Mouse (Mus musculus) lung, embryonic 15.5 days (tissue): ENCODE measurements at regions not wholly inside any gene's neighbourhood (a gene's known extent, or its start where the extent isn't known, plus 50 kb on each side); places are given as distances from the start of the nearest gene placed in this dataset.

Experiments
- ATAC-seq: fragments of 200-750 bp; cut with Nextera tagmentation; 2 replicates; pipeline ENCODE4 v1.8.0; 2017; ENCODE audit warnings: moderate number of reproducible peaks, borderline replicate concordance; ENCODE audit not compliant: low FRiP score, low TSS enrichment; ENCODE audit errors: extremely low read depth
- H3K27ac ChIP-seq: fragments of 300-500 bp; sonication (generic); 2 replicates; pipeline ENCODE4 v1.5.1; 2015; ENCODE audit warnings: moderate library complexity, mild to moderate bottlenecking, inconsistent platforms
- H3K27me3 ChIP-seq: fragments of 300-500 bp; sonication (generic); 2 replicates; pipeline ENCODE4 v1.6.1; 2015; ENCODE audit warnings: inconsistent platforms
- H3K36me3 ChIP-seq: fragments of 300-500 bp; sonication (generic); 2 replicates; pipeline ENCODE4 v1.6.1; 2015; ENCODE audit warnings: inconsistent platforms
- H3K4me1 ChIP-seq: fragments of 300-500 bp; sonication (generic); 2 replicates; pipeline ENCODE4 v1.6.1; 2015; ENCODE audit warnings: inconsistent platforms
- H3K4me2 ChIP-seq: fragments of 300-500 bp; sonication (generic); 2 replicates; pipeline ENCODE4 v1.6.1; 2015; ENCODE audit warnings: inconsistent platforms, mild to moderate bottlenecking, moderate library complexity
- H3K4me3 ChIP-seq: fragments of 300-500 bp; sonication (generic); 2 replicates; pipeline ENCODE4 v1.5.1; 2015; ENCODE audit warnings: mild to moderate bottlenecking, inconsistent platforms
- H3K9ac ChIP-seq: fragments of 300-500 bp; sonication (generic); 2 replicates; pipeline ENCODE4 v1.6.1; 2015; ENCODE audit warnings: inconsistent platforms
- H3K9me3 ChIP-seq: fragments of 300-500 bp; sonication (generic); 2 replicates; pipeline ENCODE4 v1.6.1; 2016; ENCODE audit warnings: inconsistent platforms
- WGBS: fragments of 180-500 bp; shearing (Covaris S2); methylation state at CpG from one replicate; pipeline ENCODE4 v1.1.7; 2015; 5-methylcytosine and 5-hydroxymethylcytosine counted together

DNA sequence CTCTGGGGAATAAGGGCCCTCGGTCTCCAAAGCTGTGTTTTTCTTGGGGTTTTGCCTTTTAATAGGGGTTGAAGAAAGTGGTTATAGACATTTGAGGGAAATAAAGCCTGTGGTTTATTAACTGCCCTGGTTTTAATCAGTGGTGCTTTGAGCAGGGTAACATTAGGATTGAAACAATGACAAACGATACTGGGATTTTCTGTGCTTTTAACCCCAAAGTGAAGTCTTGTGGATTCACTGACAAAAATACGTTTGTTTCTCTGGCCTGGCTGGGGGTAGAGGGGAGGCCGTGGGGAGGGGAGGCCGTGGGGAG is 157.0 kb downstream of the Gas1 start:
- Histone ChIP-seq H3K4me1 (peaks cover 10% of the 10 kb centered on the region; the same call in 1 of the 2 replicates), H3K4me2 (no peak overlapping the region), H3K4me3 (no peak overlapping the region), H3K27ac (no peak overlapping the region; the same call in 1 of the 2 replicates), H3K36me3 (no peaks in the 10 kb centered on the region), H3K9me3 (no peaks in the 10 kb centered on the region), H3K9ac (no peak overlapping the region), H3K27me3 (no peaks in the 10 kb centered on the region)
- WGBS, result 40% methylated on average over 5 of the region's 5 CpGs
- ATAC-seq, result no peak

DNA sequence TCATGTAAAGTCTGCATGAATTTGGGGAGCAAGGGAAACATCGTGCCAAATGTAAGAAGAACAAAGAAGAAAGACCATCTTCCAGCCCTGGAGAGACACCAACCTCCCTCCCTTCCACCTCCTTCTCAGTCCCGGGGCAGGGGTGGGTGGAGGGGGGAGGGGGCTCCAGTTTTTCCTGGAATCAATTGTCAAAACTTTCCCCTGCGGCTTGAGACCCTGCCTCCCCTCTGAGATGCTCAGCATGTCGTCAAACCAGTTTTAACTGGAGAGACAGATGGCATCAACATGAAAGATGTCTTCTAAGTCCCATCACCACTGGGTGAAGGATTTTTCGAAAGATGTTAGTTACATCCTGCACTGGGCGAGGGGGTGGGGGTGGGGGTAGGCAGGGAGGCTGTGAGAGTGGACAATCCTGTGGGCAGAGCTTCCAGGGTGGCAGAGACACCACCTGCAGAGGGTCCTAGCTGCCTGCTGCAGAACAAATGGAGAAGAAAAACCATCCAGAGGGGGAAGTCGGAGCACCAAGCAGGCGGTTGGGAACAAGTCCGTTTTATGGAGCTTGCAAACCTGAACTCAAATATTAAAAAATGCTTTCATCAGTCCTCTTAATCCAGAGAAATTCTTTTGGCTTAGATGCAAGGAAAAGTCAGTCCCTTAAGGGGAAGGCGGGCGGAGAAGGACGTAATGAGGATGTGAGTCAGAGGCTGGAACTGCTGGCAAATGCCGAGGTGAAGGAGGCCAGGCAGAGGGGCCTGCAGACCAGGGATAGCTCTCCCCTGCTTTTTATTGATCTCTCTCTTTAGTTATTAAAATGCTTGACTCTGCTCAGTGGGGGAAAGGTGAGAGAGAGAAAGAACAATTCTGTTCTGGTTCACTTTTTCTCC is 157.6 kb downstream of the Gas1 start:
- ATAC-seq, result no peak
- H3K27ac ChIP-seq, result no peak overlapping the region; the same call in 1 of the 2 replicates
- H3K4me2 ChIP-seq, result no peak overlapping the region
- H3K27me3 ChIP-seq, result no peaks in the 10 kb centered on the region
- H3K9me3 ChIP-seq, result no peaks in the 10 kb centered on the region
- no peak overlapping the region for H3K9ac ChIP-seq
- 19% methylated on average over 13 of the region's 13 CpGs for WGBS
- no peak overlapping the region for H3K4me3 ChIP-seq
- H3K4me1 ChIP-seq, result peaks cover 10% of the 10 kb centered on the region; the same call in 1 of the 2 replicates
- no peaks in the 10 kb centered on the region for H3K36me3 ChIP-seq

DNA sequence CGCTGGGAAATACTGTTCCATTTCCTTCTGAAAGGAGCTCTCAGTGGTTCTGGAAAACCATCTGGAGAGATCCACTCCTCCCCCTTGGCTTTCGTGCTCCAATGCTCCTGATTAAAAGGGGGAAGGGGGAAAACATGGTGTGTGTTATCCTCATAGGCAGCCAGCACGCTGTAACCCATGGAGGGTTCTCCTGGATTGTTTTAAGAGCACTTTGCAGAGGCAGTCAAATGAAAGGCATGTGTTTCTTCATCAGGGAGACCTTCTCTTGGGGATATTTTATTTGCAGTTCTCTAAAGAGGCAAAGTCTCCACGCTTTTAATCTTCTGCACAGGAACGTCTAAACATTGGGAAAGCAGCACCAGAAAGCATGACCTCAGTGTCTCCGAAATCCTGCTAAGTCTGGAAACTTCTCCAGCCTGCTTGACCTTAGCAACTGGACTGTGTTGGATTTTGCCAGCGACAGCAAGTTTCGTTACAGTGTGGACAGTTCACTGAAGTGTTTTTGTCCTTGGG is 161.3 kb downstream of the Gas1 start:
- Histone ChIP-seq H3K4me3 (no peak overlapping the region), H3K27me3 (no peaks in the 10 kb centered on the region), H3K27ac (no peak overlapping the region), H3K4me2 (no peak overlapping the region), H3K4me1 (peaks cover 16% of the 10 kb centered on the region; the same call in 1 of the 2 replicates), H3K9ac (no peak overlapping the region), H3K9me3 (no peaks in the 10 kb centered on the region), H3K36me3 (no peaks in the 10 kb centered on the region)
- ATAC-seq, result no peak
- WGBS, result 40% methylated on average over 8 of the region's 8 CpGs

DNA sequence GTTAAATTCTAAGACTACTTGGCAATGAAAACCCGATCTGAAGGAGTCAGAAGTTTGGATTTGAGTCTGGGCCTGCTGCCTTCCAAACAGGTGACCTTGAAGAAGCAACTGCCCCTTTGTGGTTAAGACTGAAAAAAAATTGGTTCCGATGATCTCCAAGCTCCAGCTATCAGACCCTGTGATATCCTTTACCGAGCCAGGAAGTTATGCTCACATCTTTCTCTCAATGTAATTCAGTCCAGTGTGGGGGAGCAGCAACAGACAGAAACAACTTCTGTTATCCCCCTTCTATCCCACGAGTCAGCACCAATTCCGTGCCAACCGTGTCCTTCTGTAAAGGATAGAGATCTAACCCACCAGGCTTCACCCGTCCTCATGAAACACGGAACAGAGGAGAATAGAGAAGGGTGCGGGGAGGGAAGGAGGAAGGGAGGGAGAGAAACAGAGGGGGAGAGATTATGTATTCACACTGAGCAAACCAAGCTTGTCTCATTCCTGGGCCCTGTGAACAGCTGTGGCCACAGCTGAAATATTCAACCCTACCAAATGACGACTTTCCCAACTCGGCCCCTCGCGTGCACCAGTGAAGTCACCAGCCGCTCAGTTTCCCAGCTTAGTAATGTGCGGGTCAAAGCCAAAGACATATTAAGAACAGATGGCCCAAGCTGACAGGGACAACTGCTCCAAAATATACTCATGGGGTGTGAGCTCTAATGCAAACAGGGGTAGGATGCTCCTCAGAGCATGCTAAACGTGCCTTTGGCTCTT is 164.9 kb downstream of the Gas1 start:
- no peak overlapping the region for H3K4me3 ChIP-seq

DNA sequence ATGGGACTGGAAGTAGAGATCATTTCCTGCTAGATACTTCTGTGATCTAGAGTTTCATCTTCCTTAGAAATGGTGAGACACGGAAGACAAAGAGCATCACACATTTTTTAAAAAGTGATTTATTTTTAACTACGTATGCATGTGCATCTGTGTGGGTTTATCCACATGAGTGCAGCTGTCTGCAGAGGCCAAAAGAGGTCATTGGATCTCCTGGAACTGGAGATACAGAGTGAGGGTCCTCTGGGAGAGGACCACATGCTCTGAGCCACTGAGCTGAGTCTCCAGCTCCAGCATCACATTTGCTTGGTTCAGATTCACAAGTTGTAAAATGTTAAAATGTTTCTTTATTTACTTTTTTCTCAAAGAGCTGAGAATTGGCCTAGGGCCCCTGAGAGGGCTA is 166.1 kb downstream of the Gas1 start:
- ATAC-seq, result no peak
- Histone ChIP-seq H3K36me3 (no peaks in the 10 kb centered on the region), H3K4me1 (peaks cover 13% of the 10 kb centered on the region; the same call in 1 of the 2 replicates), H3K9ac (no peak overlapping the region), H3K4me3 (no peak overlapping the region), H3K27ac (no peak overlapping the region), H3K27me3 (no peaks in the 10 kb centered on the region), H3K4me2 (no peak overlapping the region), H3K9me3 (no peaks in the 10 kb centered on the region)
- 74% methylated on average over 2 of the region's 2 CpGs for WGBS

More for the DNA sequence above, 164.9 kb downstream of the Gas1 start:
- Histone ChIP-seq H3K9me3 (no peaks in the 10 kb centered on the region), H3K4me2 (no peak overlapping the region), H3K27me3 (no peaks in the 10 kb centered on the region), H3K4me1 (peaks cover 13% of the 10 kb centered on the region; the same call in 1 of the 2 replicates), H3K27ac (no peak overlapping the region), H3K36me3 (no peaks in the 10 kb centered on the region), H3K9ac (no peak overlapping the region)
- 0 out of 2 replicates have a peak, but pooled peaks have one; percentile 13 for ATAC-seq
- WGBS, result 67% methylated on average over 16 of the region's 16 CpGs

DNA sequence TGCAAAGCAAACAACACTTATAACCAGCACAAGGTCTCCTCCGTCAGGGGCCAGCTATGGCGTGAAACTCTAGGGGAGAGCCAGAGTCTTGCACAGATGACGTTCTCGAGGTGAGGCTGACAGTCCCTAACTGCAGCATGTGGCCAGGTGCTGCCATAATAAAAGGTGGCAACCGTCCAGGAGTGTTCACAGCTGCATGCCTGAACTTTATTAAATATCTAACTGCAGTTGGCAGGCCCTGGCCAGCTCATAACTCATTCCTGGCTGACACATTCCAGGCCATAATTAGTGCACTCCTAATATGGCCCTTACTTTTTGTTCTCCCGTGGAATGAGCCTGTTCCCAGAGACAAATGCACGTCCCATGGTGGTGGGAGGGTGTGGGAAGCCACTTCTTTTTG is 169.6 kb downstream of the Gas1 start:
- no peak overlapping the region for H3K27ac ChIP-seq
- H3K9ac ChIP-seq, result no peak overlapping the region
- H3K27me3 ChIP-seq, result no peaks in the 10 kb centered on the region
- H3K9me3 ChIP-seq, result no peaks in the 10 kb centered on the region
- 20% methylated on average over 7 of the region's 7 CpGs for WGBS
- peaks cover 9% of the 10 kb centered on the region; the same call in 1 of the 2 replicates for H3K4me1 ChIP-seq
- H3K36me3 ChIP-seq, result no peaks in the 10 kb centered on the region
- no peak overlapping the region for H3K4me3 ChIP-seq
- ATAC-seq, result no peak
- H3K4me2 ChIP-seq, result no peak overlapping the region

DNA sequence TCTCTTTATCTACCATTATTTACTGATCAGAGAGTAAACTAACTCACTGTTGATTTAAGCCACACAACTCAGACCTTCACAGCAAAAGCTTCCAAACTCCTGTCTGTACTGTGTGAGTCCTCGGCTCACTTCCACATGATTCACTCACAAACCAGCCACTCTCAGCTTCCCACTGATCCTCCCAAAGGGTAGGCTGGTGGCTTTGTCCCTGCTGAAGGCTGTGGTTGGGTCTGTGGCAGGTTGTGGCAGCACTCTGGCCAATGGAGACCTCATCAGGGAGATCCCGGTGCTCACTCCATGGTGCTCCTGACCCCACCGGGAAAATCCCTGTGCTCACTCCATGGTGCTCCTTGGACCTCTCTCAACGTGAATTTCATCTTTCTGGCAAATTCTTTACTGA is 170.1 kb downstream of the Gas1 start:
- no peaks in the 10 kb centered on the region for H3K36me3 ChIP-seq
- WGBS, result 49% methylated on average over 4 of the region's 4 CpGs
- no peak overlapping the region for H3K4me3 ChIP-seq
- no peak overlapping the region for H3K9ac ChIP-seq
- H3K27ac ChIP-seq, result no peak overlapping the region
- ATAC-seq, result no peak
- no peaks in the 10 kb centered on the region for H3K27me3 ChIP-seq
- no peaks in the 10 kb centered on the region for H3K9me3 ChIP-seq
- peaks cover 7% of the 10 kb centered on the region; the same call in 1 of the 2 replicates for H3K4me1 ChIP-seq
- no peak overlapping the region for H3K4me2 ChIP-seq

DNA sequence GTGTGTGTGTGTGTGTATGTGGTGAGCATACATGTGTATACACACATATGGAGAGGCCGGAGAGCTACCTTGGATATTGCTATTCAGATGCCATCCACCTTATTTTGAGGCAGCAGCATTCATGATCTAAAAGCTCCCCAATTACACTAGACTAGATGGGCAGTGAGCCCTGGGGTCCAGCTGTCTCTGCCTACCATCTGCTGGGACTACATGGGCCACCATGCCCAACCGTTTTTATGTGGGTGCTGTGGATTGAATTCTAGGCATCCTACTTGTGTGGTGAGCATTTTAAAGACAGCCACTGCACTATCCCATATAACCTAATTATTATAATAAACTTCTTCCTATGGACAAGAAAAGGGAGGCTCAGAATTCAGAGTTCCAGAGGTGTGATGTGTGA is 172.6 kb downstream of the Gas1 start:
- no peak overlapping the region for H3K4me2 ChIP-seq
- H3K9me3 ChIP-seq, result no peaks in the 10 kb centered on the region
- no peaks in the 10 kb centered on the region for H3K36me3 ChIP-seq
- no peaks in the 10 kb centered on the region for H3K27me3 ChIP-seq
- peaks cover 12% of the 10 kb centered on the region; the same call in 1 of the 2 replicates for H3K4me1 ChIP-seq
- 89% methylated on average over 2 of the region's 2 CpGs for WGBS
- H3K27ac ChIP-seq, result no peak overlapping the region
- ATAC-seq, result no peak
- no peak overlapping the region for H3K9ac ChIP-seq
- no peak overlapping the region for H3K4me3 ChIP-seq

DNA sequence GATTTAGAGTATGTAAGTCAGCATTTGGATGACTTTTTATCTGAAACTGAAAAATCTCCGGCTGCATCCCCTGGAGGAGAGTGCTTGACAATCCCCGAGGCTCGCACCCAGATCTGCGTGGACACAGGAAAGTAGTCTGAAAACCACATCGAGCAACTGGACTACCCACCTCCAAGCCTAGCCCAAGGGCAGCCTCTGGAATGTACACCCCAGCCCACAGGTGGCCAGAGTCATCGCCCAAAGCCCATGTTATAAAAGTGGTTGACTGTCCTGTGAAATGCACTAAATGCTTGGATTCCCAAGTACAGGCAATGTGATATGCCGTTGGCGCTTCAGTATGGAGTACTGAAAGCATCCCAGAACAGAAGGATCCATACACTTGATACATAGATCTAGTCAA is 175.1 kb downstream of the Gas1 start:
- Histone ChIP-seq H3K27me3 (no peaks in the 10 kb centered on the region), H3K4me1 (peaks cover 5% of the 10 kb centered on the region; the same call in 1 of the 2 replicates), H3K4me2 (no peak overlapping the region), H3K27ac (no peak overlapping the region), H3K4me3 (no peak overlapping the region), H3K36me3 (no peaks in the 10 kb centered on the region), H3K9ac (no peak overlapping the region), H3K9me3 (no peaks in the 10 kb centered on the region)
- ATAC-seq, result no peak
- WGBS, result 90% methylated on average over 8 of the region's 8 CpGs

DNA sequence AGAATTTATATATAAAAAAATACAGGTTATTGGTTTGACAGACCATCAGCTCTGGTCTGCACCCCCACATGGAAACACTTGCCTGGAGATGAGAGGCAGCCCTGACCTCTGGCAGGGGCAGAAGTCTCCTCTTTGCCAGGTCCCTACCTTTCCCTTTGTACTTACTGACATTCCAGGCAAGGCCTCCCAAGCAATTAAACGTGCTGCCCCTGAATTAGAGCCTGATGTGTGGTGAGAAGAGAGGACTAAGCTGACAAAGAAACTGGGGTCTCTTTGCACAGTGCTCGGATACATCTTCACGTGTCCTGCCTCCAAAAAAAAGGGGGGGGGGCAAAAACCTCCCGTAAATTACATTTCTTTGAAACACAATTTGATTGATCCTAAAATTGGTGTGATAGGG is 175.5 kb downstream of the Gas1 start:
- no peak overlapping the region for H3K9ac ChIP-seq
- ATAC-seq, result no peak
- H3K9me3 ChIP-seq, result no peaks in the 10 kb centered on the region
- H3K36me3 ChIP-seq, result no peaks in the 10 kb centered on the region
- H3K27ac ChIP-seq, result no peak overlapping the region
- H3K4me2 ChIP-seq, result no peak overlapping the region
- peaks cover 5% of the 10 kb centered on the region; the same call in 1 of the 2 replicates for H3K4me1 ChIP-seq
- 50% methylated on average over 4 of the region's 4 CpGs for WGBS
- H3K4me3 ChIP-seq, result no peak overlapping the region
- H3K27me3 ChIP-seq, result no peaks in the 10 kb centered on the region

DNA sequence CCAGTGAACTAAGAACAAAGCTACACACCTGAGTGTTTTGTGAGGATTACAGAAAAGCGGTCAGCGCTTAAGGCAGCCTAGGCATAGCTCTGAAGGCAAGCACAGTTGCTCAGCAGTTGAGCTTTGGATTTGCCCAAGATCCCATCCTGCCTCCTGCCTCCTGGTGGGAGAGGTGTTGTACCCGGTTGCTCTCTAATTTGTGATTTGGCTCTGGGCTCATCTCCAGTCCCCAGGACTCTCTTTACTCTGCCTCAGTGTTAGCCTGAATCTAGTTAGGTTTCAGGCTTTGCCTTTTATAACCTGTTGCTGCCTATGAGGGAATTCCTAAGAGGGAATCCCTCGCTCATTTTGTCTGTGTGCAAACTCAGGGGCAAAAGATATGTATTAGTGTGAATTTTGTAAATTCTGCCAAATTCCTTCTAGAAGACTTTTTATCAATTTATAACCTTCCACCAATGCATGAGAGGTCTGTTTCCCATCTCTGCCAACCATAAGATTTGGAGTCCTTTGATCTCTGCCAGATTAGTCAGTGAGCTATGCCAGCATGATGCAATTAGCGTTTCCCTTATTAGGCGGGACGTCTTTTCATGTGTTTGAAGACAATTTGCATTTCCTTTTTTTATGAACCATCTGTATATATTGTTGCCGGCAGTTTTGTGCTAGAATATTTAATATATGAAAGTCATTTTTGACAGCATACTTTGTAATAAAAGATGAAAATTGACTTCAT is 176.4 kb downstream of the Gas1 start:
- H3K4me3 ChIP-seq, result no peak overlapping the region
- H3K9ac ChIP-seq, result no peak overlapping the region
- H3K36me3 ChIP-seq, result no peaks in the 10 kb centered on the region
- no peak overlapping the region for H3K4me2 ChIP-seq
- no peak overlapping the region for H3K27ac ChIP-seq
- 51% methylated on average over 8 of the region's 8 CpGs for WGBS
- peaks cover 5% of the 10 kb centered on the region; the same call in 1 of the 2 replicates for H3K4me1 ChIP-seq
- H3K27me3 ChIP-seq, result no peaks in the 10 kb centered on the region
- no peak for ATAC-seq
- no peaks in the 10 kb centered on the region for H3K9me3 ChIP-seq
